Mouse (Mus musculus) olfactory bulb, adult 2 months (tissue): Measurements from ENCODE around the gene Hmx3.

ENCODE experiments used
- CTCF ChIP-seq: fragments of 200-500 bp; IDR thresholded peaks from 2 replicates; pipeline ENCODE4 v1.5.1; 2012; ENCODE audit warnings: low read depth, mild to moderate bottlenecking, low read length, moderate library complexity; ENCODE audit not compliant: insufficient read depth
- POLR2A ChIP-seq: fragments of 200-500 bp; IDR thresholded peaks from 2 replicates; pipeline ENCODE4 v1.6.1; 2012; ENCODE audit warnings: mild to moderate bottlenecking, low read depth, low read length, moderate library complexity; ENCODE audit not compliant: insufficient read depth

DNA sequence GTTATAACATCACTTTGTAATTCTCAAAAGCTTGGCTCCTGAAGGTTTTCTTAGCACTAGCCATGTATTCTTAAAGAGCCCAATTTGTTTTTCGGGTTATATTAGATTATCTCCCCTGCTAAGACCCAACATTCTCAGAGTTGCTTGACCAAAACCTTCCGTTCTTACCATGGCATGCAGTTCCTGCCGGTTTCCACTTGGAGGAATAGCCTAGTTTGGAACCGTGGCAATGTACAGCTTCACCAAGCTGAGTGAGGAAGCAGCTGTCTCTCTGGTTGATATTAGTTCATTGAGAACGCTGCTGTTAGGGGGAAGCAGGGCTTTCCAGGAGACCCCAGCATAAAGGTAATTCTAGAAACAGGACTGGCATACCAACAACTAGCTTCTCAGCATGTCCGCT lies 32.6 kb downstream of the Hmx3 start:
- TF ChIP-seq CTCF = no peak
- no peak for TF ChIP-seq POLR2A
